Mouse (Mus musculus): ENCODE data around the gene Plet1.
A peak's percentile ranks its signal among the peaks of the same experiment; 100 is the strongest.

The Plet1 gene

GRCm38 (mm10) chr9:50494311-50494710 lies at the start of gene Plet1:
Plet1 (plus strand) TSS chr9:50494525.
- Histone ChIP-seq H3K9me3 (ENCODE audit: low read length) (no peaks in the 10 kb centered on the region), H3K4me1 (replicated peaks; ENCODE audit: low read depth, low read length) (peaks cover 57% of the 10 kb centered on the region), H3K4me3 (replicated peaks; ENCODE audit: low read length) (peak within 1 kb of the TSS; percentile 53), H3K27me3 (ENCODE audit: insufficient read depth, low read length) (no peaks in the 10 kb centered on the region), H3K36me3 (ENCODE audit: insufficient read depth, low read length) (0 out of 2 replicates have a peak, but pooled peaks cover 5% of the 10 kb centered on the region)
- TF ChIP-seq NANOG (IDR thresholded peaks at IDR 0.05; ENCODE audit: borderline replicate concordance, low read length) = no peak

- Histone ChIP-seq H3K36me3 (ENCODE audit: insufficient read depth, low read length) (no peaks in the 10 kb centered on the region), H3K9me3 (ENCODE audit: low read length) (peaks cover 4% of the 10 kb centered on the region; the same call in 1 of the 2 replicates), H3K4me3 (replicated peaks; ENCODE audit: low read length) (peak overlapping the region; percentile 49), H3K4me1 (replicated peaks; ENCODE audit: low read depth, low read length) (peaks cover 12% of the 10 kb centered on the region), H3K27me3 (ENCODE audit: insufficient read depth, low read length) (peaks cover 28% of the 10 kb centered on the region)
- no peak for TF ChIP-seq NANOG (IDR thresholded peaks at IDR 0.05; ENCODE audit: borderline replicate concordance, low read length)
Measured at GRCm38 (mm10) chr9:50449048-50449447, 45.3 kb upstream of the Plet1 start.

DNA sequence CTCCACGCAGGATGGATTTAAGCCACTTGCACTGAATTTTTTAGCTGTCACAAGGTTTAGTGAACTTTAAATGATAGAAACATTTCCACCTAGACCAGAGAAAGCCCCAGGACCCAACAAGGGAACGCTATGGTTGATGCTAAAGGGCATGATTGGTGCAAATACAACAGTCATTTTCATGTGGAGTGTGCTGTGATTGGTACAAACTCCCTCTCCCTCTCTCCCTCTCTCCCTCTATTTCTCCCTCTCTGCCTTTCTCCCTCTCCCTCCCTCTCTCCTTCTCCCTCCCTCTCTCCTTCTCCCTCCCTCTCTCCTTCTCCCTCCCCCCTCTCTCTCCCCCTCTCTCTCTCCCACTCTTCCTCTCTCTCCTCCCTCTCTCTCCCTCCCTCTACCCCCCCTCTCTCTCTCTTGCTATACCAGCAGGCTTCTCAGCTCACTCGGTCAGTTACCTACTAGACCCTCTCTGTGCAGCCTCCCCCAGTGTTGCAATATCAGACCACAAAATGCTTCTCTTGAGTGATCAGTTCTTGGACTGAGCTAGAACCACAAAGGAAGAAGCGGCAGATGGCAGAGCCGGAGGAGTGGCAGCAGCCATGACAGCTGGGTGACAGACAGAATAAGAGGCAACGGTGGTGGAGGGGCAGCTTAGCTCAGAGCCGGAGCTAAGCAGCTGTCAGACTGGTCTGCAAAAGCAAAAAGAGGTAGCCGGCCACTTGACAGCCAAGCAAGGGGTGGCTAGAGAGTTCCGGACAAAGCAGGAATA lies 42.7 kb upstream of the Plet1 start:
- Histone ChIP-seq H3K4me1 (replicated peaks; ENCODE audit: low read depth, low read length) (peaks cover 12% of the 10 kb centered on the region), H3K27me3 (ENCODE audit: insufficient read depth, low read length) (peaks cover 28% of the 10 kb centered on the region), H3K4me3 (replicated peaks; ENCODE audit: low read length) (no peak overlapping the region), H3K9me3 (ENCODE audit: low read length) (no peaks in the 10 kb centered on the region), H3K36me3 (ENCODE audit: insufficient read depth, low read length) (no peaks in the 10 kb centered on the region)
- no peak for TF ChIP-seq CTCF (conservative IDR thresholded peaks at IDR 0.05; ENCODE audit: low read length)
- no peak for TF ChIP-seq NANOG (IDR thresholded peaks at IDR 0.05; ENCODE audit: borderline replicate concordance, low read length)
- no peak for TF ChIP-seq POU5F1 (IDR thresholded peaks at IDR 0.05; ENCODE audit: borderline replicate concordance, low read length)

DNA sequence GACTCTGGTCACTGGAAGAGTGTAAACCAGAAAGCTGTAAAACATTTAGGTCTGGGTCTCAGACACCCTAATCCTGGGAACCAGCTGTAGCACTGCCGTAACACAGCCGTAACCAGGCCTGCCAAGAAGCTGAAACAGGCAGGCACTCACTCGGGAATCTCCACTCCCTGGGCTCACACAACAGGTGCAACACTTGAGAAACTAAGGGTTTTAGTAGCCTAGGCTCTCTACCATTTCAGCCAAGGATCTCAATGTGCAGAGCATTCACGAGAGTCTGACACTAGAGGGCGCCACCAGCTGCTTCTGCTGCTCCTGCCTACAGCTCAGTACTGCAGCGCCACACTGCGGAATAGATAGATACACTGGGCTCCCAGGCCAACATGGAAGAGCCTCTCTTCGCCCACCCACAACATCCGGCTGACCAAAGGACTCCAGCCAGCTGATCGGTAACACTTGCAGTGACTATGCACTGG lies 42.0 kb upstream of the Plet1 start:
- peaks cover 28% of the 10 kb centered on the region for H3K27me3 ChIP-seq (ENCODE audit: insufficient read depth, low read length)
- H3K9me3 ChIP-seq (ENCODE audit: low read length) = no peaks in the 10 kb centered on the region
- no peak for TF ChIP-seq NANOG (IDR thresholded peaks at IDR 0.05; ENCODE audit: borderline replicate concordance, low read length)
- peak; percentile 85 for TF ChIP-seq CTCF (conservative IDR thresholded peaks at IDR 0.05; ENCODE audit: low read length)
- no peak overlapping the region for H3K4me3 ChIP-seq (replicated peaks; ENCODE audit: low read length)
- peaks cover 12% of the 10 kb centered on the region for H3K4me1 ChIP-seq (replicated peaks; ENCODE audit: low read depth, low read length)
- no peaks in the 10 kb centered on the region for H3K36me3 ChIP-seq (ENCODE audit: insufficient read depth, low read length)

DNA sequence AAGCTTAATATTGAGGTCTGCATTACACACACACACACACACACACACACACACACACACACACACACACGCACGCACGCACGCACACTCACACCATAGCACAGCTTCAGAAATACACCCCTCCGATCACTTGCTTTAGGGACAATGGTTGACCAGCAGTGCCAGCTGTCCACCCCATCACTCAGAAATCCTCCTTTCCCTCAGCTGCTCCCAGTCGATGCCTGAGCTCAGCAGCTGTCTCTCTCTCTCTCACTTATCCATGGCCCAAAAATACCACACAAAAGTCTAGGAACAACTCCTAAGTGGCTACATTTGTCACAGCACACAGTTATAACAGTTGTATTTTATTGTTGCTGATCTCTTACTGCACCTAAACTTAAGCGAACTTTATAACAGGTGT lies 36.7 kb upstream of the Plet1 start:
- Histone ChIP-seq H3K4me3 (replicated peaks; ENCODE audit: low read length) (no peak overlapping the region), H3K27me3 (ENCODE audit: insufficient read depth, low read length) (peaks cover 6% of the 10 kb centered on the region; the same call in 1 of the 2 replicates), H3K9me3 (ENCODE audit: low read length) (no peaks in the 10 kb centered on the region), H3K36me3 (ENCODE audit: insufficient read depth, low read length) (no peaks in the 10 kb centered on the region), H3K4me1 (replicated peaks; ENCODE audit: low read depth, low read length) (peaks cover 4% of the 10 kb centered on the region)
- no peak for TF ChIP-seq NANOG (IDR thresholded peaks at IDR 0.05; ENCODE audit: borderline replicate concordance, low read length)
- no peak for TF ChIP-seq POU5F1 (IDR thresholded peaks at IDR 0.05; ENCODE audit: borderline replicate concordance, low read length)
- TF ChIP-seq CTCF (conservative IDR thresholded peaks at IDR 0.05; ENCODE audit: low read length) = no peak

- H3K27me3 ChIP-seq (ENCODE audit: insufficient read depth, low read length) = peaks cover 6% of the 10 kb centered on the region; the same call in 1 of the 2 replicates
- H3K4me1 ChIP-seq (replicated peaks; ENCODE audit: low read depth, low read length) = peaks cover 14% of the 10 kb centered on the region
- H3K36me3 ChIP-seq (ENCODE audit: insufficient read depth, low read length) = no peaks in the 10 kb centered on the region
- no peaks in the 10 kb centered on the region for H3K9me3 ChIP-seq (ENCODE audit: low read length)
- no peak overlapping the region for H3K4me3 ChIP-seq (replicated peaks; ENCODE audit: low read length)
- TF ChIP-seq CTCF (conservative IDR thresholded peaks at IDR 0.05; ENCODE audit: low read length) (no peak), POU5F1 (IDR thresholded peaks at IDR 0.05; ENCODE audit: borderline replicate concordance, low read length) (no peak)
Measured at GRCm38 (mm10) chr9:50459537-50459936, 34.8 kb upstream of the Plet1 start.

GRCm38 (mm10) chr9:50462494-50463204 lies 31.7 kb upstream of the Plet1 start:
- no peak for TF ChIP-seq POU5F1 (IDR thresholded peaks at IDR 0.05; ENCODE audit: borderline replicate concordance, low read length)
- no peak for TF ChIP-seq NANOG (IDR thresholded peaks at IDR 0.05; ENCODE audit: borderline replicate concordance, low read length)
- peak; percentile 94 for TF ChIP-seq CTCF (conservative IDR thresholded peaks at IDR 0.05; ENCODE audit: low read length)
- peaks cover 6% of the 10 kb centered on the region; the same call in 1 of the 2 replicates for H3K27me3 ChIP-seq (ENCODE audit: insufficient read depth, low read length)
- H3K4me1 ChIP-seq (replicated peaks; ENCODE audit: low read depth, low read length) = peaks cover 14% of the 10 kb centered on the region
- H3K4me3 ChIP-seq (replicated peaks; ENCODE audit: low read length) = 0 out of 2 replicates have a peak overlapping the region, but pooled peaks have one; percentile 23
- no peaks in the 10 kb centered on the region for H3K9me3 ChIP-seq (ENCODE audit: low read length)
- H3K36me3 ChIP-seq (ENCODE audit: insufficient read depth, low read length) = no peaks in the 10 kb centered on the region

DNA sequence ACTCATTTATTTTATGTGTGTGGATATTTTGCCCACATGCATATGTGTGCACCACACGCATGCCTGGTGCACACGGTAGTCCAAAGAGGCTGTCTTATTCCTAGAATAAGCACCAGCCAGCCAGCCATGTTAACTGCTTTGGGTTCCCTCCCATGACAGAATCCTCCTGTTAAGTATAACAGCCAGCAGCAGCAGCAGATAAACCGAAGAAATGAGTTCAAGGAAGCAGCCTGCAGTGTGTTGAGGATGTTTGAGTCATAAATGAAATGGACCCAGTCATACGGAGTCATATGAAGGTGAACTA lies 31.2 kb upstream of the Plet1 start:
- Histone ChIP-seq H3K4me1 (replicated peaks; ENCODE audit: low read depth, low read length) (peaks cover 14% of the 10 kb centered on the region), H3K36me3 (ENCODE audit: insufficient read depth, low read length) (no peaks in the 10 kb centered on the region), H3K27me3 (ENCODE audit: insufficient read depth, low read length) (peaks cover 6% of the 10 kb centered on the region; the same call in 1 of the 2 replicates), H3K9me3 (ENCODE audit: low read length) (no peaks in the 10 kb centered on the region), H3K4me3 (replicated peaks; ENCODE audit: low read length) (no peak overlapping the region)
- no peak for TF ChIP-seq NANOG (IDR thresholded peaks at IDR 0.05; ENCODE audit: borderline replicate concordance, low read length)
- no peak for TF ChIP-seq CTCF (conservative IDR thresholded peaks at IDR 0.05; ENCODE audit: low read length)
- no peak for TF ChIP-seq POU5F1 (IDR thresholded peaks at IDR 0.05; ENCODE audit: borderline replicate concordance, low read length)
